Mouse (Mus musculus): ENCODE results near the gene Snrk.

Snrk gene

GRCm38 (mm10) chr9:122103550-122104284, 13.3 kb upstream of the Snrk start:
- ChIA-PET CTCF (no interaction called here), POLR2A (no interaction called here)

DNA sequence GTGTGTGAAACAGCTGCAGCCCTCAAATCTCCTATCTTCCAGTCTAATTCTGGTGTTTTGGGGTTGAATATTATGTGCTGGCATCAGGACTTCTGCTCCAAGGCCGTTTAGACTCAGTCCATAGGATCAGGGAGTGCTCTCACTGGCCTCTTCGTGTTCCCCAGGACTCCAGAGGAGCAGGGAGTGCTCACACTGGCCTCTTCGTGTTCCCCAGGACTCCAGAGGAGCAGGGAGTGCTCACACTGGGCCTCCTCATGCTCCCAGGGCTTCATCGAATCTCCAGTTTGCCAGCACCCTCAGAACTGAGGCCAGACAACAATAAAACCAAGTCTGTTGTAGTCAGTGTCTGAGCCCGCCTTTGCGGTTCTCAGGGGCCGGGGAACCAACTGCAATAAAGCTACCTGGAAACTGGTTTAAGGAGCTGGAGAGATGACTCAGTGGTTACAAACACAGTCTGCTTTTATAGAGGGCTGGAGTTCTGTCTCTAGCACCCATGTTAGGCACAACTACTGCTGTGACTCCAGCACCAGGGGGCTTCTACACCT, 12.7 kb upstream of the Snrk start:
- CTCF ChIA-PET, result interaction anchor here in 1 of 4 experiments (0.8 kb wide), 1 partner anchor 81 kb away, joined by 3 read pairs; no protein-coding TSS in a partner anchor
- POLR2A ChIA-PET, result interaction anchor here in 1 of 4 experiments (0.7 kb wide), 1 partner anchor 229 kb away, joined by 4 read pairs; no protein-coding TSS in a partner anchor

GRCm38 (mm10) chr9:122107701-122108375, 9.2 kb upstream of the Snrk start:
- CTCF ChIA-PET, result interaction anchor here in 1 of 4 experiments (0.6 kb wide), 1 partner anchor 1007 kb away, joined by 5 read pairs; no protein-coding TSS in a partner anchor
- POLR2A ChIA-PET, result interaction anchor here in 1 of 4 experiments (0.7 to 1.2 kb wide), 2 partner anchors 9 to 12 kb away, joined by 3 read pairs; partner anchors contain the start of gene Snrk

GRCm38 (mm10) chr9:122109553-122110225, 7.4 kb upstream of the Snrk start:
- CTCF ChIA-PET, result interaction anchor here in 1 of 4 experiments (1.0 kb wide), 1 partner anchor 10 kb away, joined by 3 read pairs; no protein-coding TSS in a partner anchor
- POLR2A ChIA-PET, result interaction anchor here in 1 of 4 experiments (0.7 kb wide), 1 partner anchor 79 kb away, joined by 3 read pairs; no protein-coding TSS in a partner anchor

- CTCF ChIA-PET, result interaction anchor here in 1 of 4 experiments (0.6 kb wide), 1 partner anchor 1620 kb away, joined by 3 read pairs; no protein-coding TSS in a partner anchor
- POLR2A ChIA-PET, result interaction anchor here in 1 of 4 experiments (0.7 kb wide), 1 partner anchor 80 kb away, joined by 3 read pairs; no protein-coding TSS in a partner anchor
These were observed 6.6 kb upstream of the Snrk start for GRCm38 (mm10) chr9:122110508-122110907.

- POLR2A ChIA-PET, result no interaction called here
- CTCF ChIA-PET, result interaction anchor here in 1 of 4 experiments (0.6 kb wide), 1 partner anchor 1620 kb away, joined by 3 read pairs; no protein-coding TSS in a partner anchor
These were observed 6.1 kb upstream of the Snrk start for GRCm38 (mm10) chr9:122110921-122111320.

DNA sequence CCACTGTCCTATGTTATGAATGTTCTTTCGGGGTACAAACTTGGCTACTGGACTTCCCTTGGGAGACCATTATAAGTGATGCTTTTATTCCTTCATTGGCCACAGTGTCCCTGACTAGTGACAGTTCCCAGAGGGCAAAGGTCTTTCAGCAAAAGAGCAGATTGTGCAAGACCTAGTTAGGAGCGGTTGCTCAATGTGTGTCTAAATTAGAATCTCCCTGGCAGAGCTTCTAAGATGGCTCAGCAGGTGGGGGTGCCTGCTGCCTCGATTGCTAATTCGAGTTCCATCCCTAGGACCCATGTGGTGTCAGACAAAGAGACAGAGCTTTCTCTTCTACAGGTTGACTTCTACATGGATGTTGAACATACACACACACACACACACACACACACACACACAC, 1.5 kb upstream of the Snrk start:
- CTCF ChIA-PET, result no interaction called here
- POLR2A ChIA-PET, result no interaction called here

DNA sequence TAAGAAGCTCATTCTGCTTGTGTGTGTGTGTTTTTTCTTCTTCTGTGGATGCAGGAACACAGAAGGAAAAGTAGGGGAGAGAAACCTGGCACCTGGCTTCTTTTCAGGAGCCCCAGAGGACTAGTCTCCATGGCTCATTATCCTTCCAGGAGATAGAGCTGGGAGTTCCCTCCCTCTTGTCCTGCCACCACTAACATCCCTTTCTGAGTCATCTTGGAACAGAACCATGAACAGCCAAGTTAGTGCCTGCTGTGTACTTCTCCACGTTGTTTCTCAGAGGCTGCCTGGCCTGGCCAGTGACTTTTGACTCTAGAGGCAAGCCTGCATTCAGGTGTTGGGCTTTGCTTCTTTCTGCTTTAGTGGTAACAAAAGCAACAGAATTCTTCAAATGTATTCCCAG, 707 bp upstream of the Snrk start:
- POLR2A ChIA-PET, result interaction anchor here in 2 of 4 experiments (0.5 to 2.5 kb wide), 15 partner anchors 9 to 1413 kb away, joined by 3 to 10 read pairs (median 3); partner anchors contain the start of genes Higd1a (in 1 of the 2), Nktr (in 1 of the 2) and Sacm1l (in 1 of the 2)
- CTCF ChIA-PET, result interaction anchor here in 1 of 4 experiments (0.6 to 1.8 kb wide), 3 partner anchors 69 to 305 kb away, joined by 3 to 7 read pairs (median 3); no protein-coding TSS in a partner anchor

GRCm38 (mm10) chr9:122117692-122118529, 845 bp downstream of the Snrk start:
- CTCF ChIA-PET, result interaction anchor here in 2 of 4 experiments (0.6 to 1.8 kb wide), 4 partner anchors 9 to 256 kb away, joined by 3 to 7 read pairs (median 4); no protein-coding TSS in a partner anchor
- POLR2A ChIA-PET, result interaction anchor here in 3 of 4 experiments (0.8 to 2.5 kb wide), 13 partner anchors 8 to 476 kb away, joined by 3 to 10 read pairs (median 4); partner anchors contain the start of genes Higd1a (in 1 of the 3), Lyzl4 (in 1 of the 3), Nktr (in 1 of the 3) and Vipr1 (in 1 of the 3)

- CTCF ChIA-PET, result interaction anchor here in 3 of 4 experiments (0.6 to 1.4 kb wide), 8 partner anchors 10 to 748 kb away, joined by 3 to 5 read pairs (median 3); no protein-coding TSS in a partner anchor
- POLR2A ChIA-PET, result interaction anchor here in 1 of 4 experiments (1.6 kb wide), 1 partner anchor 13 kb away, joined by 3 read pairs; no protein-coding TSS in a partner anchor
These were observed 3.0 kb downstream of the Snrk start for GRCm38 (mm10) chr9:122120089-122120488.

- ChIA-PET POLR2A (interaction anchor here in 1 of 4 experiments (1.6 kb wide), 1 partner anchor 8 kb away, joined by 3 read pairs; no protein-coding TSS in a partner anchor), CTCF (no interaction called here)
These were observed 5.0 kb downstream of the Snrk start for GRCm38 (mm10) chr9:122122113-122122512.

DNA sequence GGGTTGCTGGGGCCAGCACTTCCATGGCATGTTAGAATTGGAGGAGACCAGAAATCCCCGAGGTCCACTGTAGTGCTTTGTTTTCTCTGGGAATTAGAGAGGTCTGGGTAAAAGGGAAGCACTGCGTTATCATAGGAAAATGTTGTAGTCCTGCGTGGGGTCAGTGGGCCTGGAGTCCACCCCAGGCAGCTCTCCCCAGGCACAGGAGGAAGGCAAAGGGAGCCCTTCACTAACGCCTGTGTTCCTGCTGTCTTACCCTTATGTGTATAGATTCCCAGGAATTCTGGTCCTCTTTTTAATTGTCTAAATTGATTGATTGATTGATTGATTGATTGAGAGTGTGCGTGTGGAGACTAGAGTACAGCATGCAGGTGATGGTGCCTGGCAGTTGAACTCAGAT, 6.1 kb downstream of the Snrk start:
- POLR2A ChIA-PET, result no interaction called here

DNA sequence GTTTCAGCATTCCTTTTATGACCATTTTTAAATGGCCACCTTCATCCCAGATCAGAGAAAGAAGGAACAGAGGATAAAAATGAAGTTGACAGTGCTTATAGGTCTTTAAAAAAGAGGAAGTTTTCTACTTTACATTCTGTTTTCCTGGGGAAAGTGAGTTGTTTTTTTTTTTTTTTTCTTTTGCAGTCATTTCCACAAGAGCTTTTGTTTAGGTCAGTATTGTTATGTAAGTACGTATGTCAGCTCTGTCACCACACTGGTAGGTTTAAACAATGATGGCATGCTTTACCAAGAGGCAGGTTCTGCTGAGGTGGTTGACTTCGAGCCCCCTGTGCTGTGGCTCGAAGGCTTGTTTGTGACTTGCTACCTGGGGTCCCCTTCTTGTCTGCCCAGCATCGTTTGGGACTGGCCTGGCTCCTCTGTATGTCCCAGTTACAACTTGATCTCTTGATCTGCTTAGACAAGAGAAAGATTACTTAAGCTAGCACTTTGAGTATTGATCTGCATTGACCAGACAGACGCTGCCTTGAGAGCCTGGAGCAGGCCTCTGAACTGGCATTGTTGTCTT, 8.7 kb downstream of the Snrk start:
- ChIA-PET CTCF (interaction anchor here in 3 of 4 experiments (0.6 to 1.6 kb wide), 4 partner anchors 8 to 1262 kb away, joined by 3 to 5 read pairs (median 3); partner anchors contain the start of gene Snrk (in 1 of the 3)), POLR2A (interaction anchor here in 3 of 4 experiments (1.4 to 2.7 kb wide), 3 partner anchors 8 kb away, joined by 3 to 10 read pairs (median 8); partner anchors contain the start of gene Snrk (in 3 of the 3))

More for the DNA sequence above, 6.1 kb downstream of the Snrk start:
- CTCF ChIA-PET, result no interaction called here

DNA sequence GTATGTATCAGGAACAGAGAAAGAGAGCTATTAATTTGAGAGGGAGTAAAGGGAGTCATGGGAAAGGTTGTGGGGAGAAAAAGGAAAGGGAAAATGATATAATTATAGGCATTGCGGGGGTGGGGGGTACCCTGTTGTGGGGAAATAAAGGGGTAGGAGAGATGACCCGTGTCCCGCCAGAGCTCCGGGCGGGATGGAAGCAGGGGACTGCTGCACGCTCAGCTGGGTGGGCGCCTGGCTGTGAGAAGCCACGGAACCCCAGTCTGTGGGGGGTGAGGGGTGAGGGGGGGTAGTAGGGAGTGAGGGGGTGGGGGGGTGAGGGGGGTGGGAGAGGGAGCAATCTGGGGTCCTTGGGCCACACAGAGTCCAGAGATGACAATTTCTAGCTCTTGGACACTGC, 9.7 kb downstream of the Snrk start:
- ChIA-PET POLR2A (interaction anchor here in 3 of 4 experiments (0.6 to 2.7 kb wide), 5 partner anchors 9 to 1173 kb away, joined by 3 to 10 read pairs (median 4); partner anchors contain the start of gene Snrk (in 3 of the 3)), CTCF (interaction anchor here in 2 of 4 experiments (1.6 to 1.7 kb wide), 3 partner anchors 9 to 58 kb away, joined by 3 to 5 read pairs (median 5); partner anchors contain the start of gene Snrk (in 1 of the 2))

DNA sequence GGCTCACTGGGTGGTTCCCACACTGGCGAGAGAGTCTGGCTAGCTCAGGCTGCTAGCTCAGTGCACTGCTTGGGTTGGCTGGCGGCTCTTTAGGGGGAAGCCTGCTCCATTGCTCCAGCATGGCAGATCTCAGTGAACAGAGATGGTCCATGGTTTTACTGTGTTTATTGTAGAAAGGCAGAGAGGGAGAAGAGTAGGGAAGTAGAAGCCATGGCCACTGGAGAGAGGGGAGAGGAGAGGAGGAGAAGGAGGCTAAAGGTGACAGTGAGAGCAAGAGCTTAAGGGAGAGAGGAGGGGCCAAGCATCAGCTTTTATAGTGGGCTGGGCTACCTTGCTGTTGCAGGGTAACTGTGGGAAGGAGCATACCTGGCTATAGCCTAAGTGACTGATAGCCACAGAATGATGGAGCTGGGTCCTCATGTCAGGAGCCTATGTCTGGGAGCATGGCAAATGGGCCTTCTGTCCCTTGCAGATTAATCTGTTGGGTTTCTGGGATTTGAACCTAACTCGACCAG, 10.3 kb downstream of the Snrk start:
- ChIA-PET POLR2A (interaction anchor here in 3 of 4 experiments (0.6 to 2.7 kb wide), 3 partner anchors 10 to 38 kb away, joined by 4 to 10 read pairs (median 8); partner anchors contain the start of gene Snrk (in 2 of the 3)), CTCF (interaction anchor here in 2 of 4 experiments (1.6 to 1.7 kb wide), 3 partner anchors 10 to 58 kb away, joined by 3 to 5 read pairs (median 5); partner anchors contain the start of gene Snrk (in 1 of the 2))

DNA sequence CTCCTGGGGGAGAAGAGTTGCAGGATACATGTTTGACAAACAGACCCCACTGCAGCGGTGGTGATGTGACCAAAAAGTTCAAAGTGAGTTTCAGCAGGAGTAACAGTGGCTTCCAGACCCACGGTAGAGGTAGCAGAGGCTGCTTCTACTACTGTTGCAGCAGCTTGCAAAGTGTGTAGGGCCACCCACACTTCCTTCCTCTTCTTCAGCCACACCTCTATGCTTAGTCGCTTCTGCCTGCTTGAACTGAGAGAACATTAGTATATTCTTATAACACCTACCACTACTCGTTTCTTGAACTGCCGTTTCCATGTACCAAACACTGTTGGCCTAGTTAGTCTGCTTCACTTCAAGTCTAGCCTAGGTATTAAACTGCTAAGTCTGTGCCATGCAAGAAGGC, 11.6 kb downstream of the Snrk start:
- CTCF ChIA-PET, result no interaction called here
- POLR2A ChIA-PET, result interaction anchor here in 2 of 4 experiments (0.7 to 1.5 kb wide), 2 partner anchors 11 to 12 kb away, joined by 3 to 4 read pairs; partner anchors contain the start of gene Snrk (in 1 of the 2)

Data from embryonic stem cell, embryonic (primary cell).